11 mouse cellular contexts compared by ENCODE assay signal in genomic region chr12:85600637-85601036, GRCm38 (mm10). TPM values are rescaled to one million over a fixed set of nuclear protein-coding genes. Genes with fewer than 3 reads are reported as not detected.
DNase-seq lines count a peak whose midpoint lies in the region; ATAC-seq and TF ChIP-seq lines count a peak whose summit lies in the region.
"Had no signal": no experiment of that assay in that cellular context is flagged by ENCODE, and none has a peak within 500 bp of the region (broad histone marks: within the 10 kb centered on the region; RNA-seq: fewer than 3 reads in every experiment).

No protein-coding gene starts in this region.

- H3K9me3 ChIP-seq in forebrain, embryonic 13.5 days (replicated peaks): no peaks in the 10 kb centered on the region
- no peaks in the 10 kb centered on the region for H3K9me3 ChIP-seq in limb, embryonic 10.5 days (replicated peaks)
- H3K9me3 ChIP-seq in neural tube, embryonic 14.5 days (ENCODE audit: control insufficient read depth, low read length): no peaks in the 10 kb centered on the region

- no peaks in the 10 kb centered on the region for H3K36me3 ChIP-seq in forebrain, embryonic 13.5 days (ENCODE audit: poor library complexity, severe bottlenecking)
- H3K36me3 ChIP-seq in limb, embryonic 10.5 days: no peaks in the 10 kb centered on the region
- no peaks in the 10 kb centered on the region for H3K36me3 ChIP-seq in neural tube, embryonic 14.5 days (ENCODE audit: control insufficient read depth, insufficient read depth, low read length)

- DNase-seq in layer of hippocampus, adult 2 months (ENCODE audit: low spot score in 2 of 2): no peak
- no peak for DNase-seq in layer of hippocampus, adult 11-12 months (ENCODE audit: low spot score)
- DNase-seq in limb, embryonic 10.5 days (ENCODE audit: low spot score): no peak
- DNase-seq in cerebellum, postnatal 36 days: no peak
- DNase-seq in spleen, postnatal 10 days (ENCODE audit: low spot score in 2 of 2): no peak
- DNase-seq in frontal cortex, postnatal 36 days (ENCODE audit: low spot score in 2 of 2): no peak
- DNase-seq: cerebellum, adult 2 months; kidney, adult 11 months had no signal

- WGBS in forebrain, embryonic 13.5 days: 52% methylated on average over 7 of the region's 7 CpGs
- WGBS in limb, embryonic 10.5 days: 41% methylated on average over 7 of the region's 7 CpGs
- 51% methylated on average over 7 of the region's 7 CpGs for WGBS in neural tube, embryonic 14.5 days

- no peak overlapping the region for H3K9ac ChIP-seq in forebrain, embryonic 13.5 days
- peak overlapping the region; percentile 95 for H3K9ac ChIP-seq in neural tube, embryonic 14.5 days (replicated peaks; ENCODE audit: low read depth, low read length)

- no peak for TF ChIP-seq CTCF in layer of hippocampus, adult 2 months (conservative IDR thresholded peaks at IDR 0.05)

- peak overlapping the region; percentile 99 for H3K27ac ChIP-seq in layer of hippocampus, adult 2 months
- H3K27ac ChIP-seq in forebrain, embryonic 13.5 days: no peak overlapping the region
- H3K27ac ChIP-seq in limb, embryonic 10.5 days: no peak overlapping the region
- peak overlapping the region; percentile 92; the same call in 1 of the 2 replicates for H3K27ac ChIP-seq in neural tube, embryonic 14.5 days (ENCODE audit: low read depth, low read length)

- no peak for ATAC-seq in forebrain, embryonic 13.5 days
- ATAC-seq in neural tube, embryonic 14.5 days (ENCODE audit: low read depth): no peak

- H3K27me3 ChIP-seq in forebrain, embryonic 13.5 days: peaks cover 25% of the 10 kb centered on the region
- peaks cover 76% of the 10 kb centered on the region for H3K27me3 ChIP-seq in limb, embryonic 10.5 days (ENCODE audit: low read depth, poor library complexity, severe bottlenecking)
- no peaks in the 10 kb centered on the region for H3K27me3 ChIP-seq in neural tube, embryonic 14.5 days (ENCODE audit: control insufficient read depth, insufficient read depth, low read length)
- H3K27me3 ChIP-seq: Patski had no signal

- H3K4me3 ChIP-seq in layer of hippocampus, adult 2 months: peak overlapping the region; percentile 96
- no peak overlapping the region for H3K4me3 ChIP-seq in forebrain, embryonic 13.5 days
- peak overlapping the region; percentile 77; the same call in 1 of the 2 replicates for H3K4me3 ChIP-seq in limb, embryonic 10.5 days
- peak overlapping the region; percentile 89 for H3K4me3 ChIP-seq in neural tube, embryonic 14.5 days (ENCODE audit: low read depth, low read length)

- peak overlapping the region; percentile 86; the same call in 1 of the 2 replicates for H3K4me2 ChIP-seq in forebrain, embryonic 13.5 days
- H3K4me2 ChIP-seq in neural tube, embryonic 14.5 days (ENCODE audit: low read depth, low read length): peak overlapping the region; percentile 59

- peaks cover 23% of the 10 kb centered on the region for H3K4me1 ChIP-seq in forebrain, embryonic 13.5 days
- H3K4me1 ChIP-seq in limb, embryonic 10.5 days: peaks cover 26% of the 10 kb centered on the region
- H3K4me1 ChIP-seq in neural tube, embryonic 14.5 days (ENCODE audit: control insufficient read depth, insufficient read depth, low read length): peaks cover 47% of the 10 kb centered on the region

RNA-seq across cellular contexts. Expression of gene Jdp2, which starts 1.8 kb away (rescaled TPM):
- total RNA-seq in layer of hippocampus, adult 2 months (2021): 10 to 100 TPM; 48.2 to 49.5 TPM
- polyA plus RNA-seq in forebrain, embryonic 13.5 days (2015; fragmentation: Nextera tagmentation; extraction: Ambion mirVana): 0.21 TPM in 1 of 2 replicates, not detected in the other
- polyA plus RNA-seq in limb, embryonic 10.5 days (2016; fragmentation: Nextera tagmentation; extraction: Ambion mirVana): not detected in 2 replicates
- polyA plus RNA-seq in neural tube, embryonic 14.5 days (2014; fragmentation: Nextera tagmentation; extraction: Ambion mirVana): 1.5 and 2.9 TPM in 2 replicates

Comparison
In these comparisons a context has a peak if more than half of its experiments do, and no peak if none do; other contexts are left out.
1. H3K27ac ChIP-seq: peak in layer of hippocampus, adult 2 months (single experiment) and neural tube, embryonic 14.5 days (single experiment); none in forebrain, embryonic 13.5 days (single experiment) and limb, embryonic 10.5 days (single experiment).